Comparison of ENCODE assay signal across 8 mouse cellular contexts in the genomic region with DNA sequence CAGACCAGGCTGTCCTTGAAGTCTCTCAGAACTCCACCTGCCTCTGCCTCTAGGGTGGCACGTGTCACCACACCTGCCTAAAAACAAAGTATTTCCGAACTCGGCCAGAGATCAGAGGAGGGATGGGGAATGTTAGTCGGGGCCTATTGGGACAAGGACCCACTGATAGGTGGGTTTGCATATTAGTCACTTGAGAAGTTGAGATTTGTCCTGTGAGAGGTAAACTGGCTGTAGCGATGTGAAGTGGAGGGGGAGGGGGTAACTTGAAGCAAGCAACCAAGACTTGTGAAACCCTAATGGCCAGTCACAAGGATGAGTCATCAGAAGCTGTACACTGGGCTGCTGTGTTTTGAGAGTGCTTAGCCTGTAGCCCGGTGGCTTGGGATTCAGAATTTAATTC. TPM values are rescaled to one million over a fixed set of nuclear protein-coding genes. Genes with fewer than 3 reads are reported as not detected.
A peak's percentile ranks its signal among the peaks of the same experiment; 100 is the strongest.
DNase-seq lines count a peak whose midpoint lies in the region; ATAC-seq lines count a peak whose summit lies in the region.

No protein-coding gene starts in this region.

- no peak overlapping the region for H3K9ac ChIP-seq in embryonic facial prominence, embryonic 11.5 days (replicated peaks; ENCODE audit: low read length)
- peak overlapping the region; percentile 96 for H3K9ac ChIP-seq in heart, embryonic 16.5 days (ENCODE audit: low read length)

- 29% methylated on average over 6 of the region's 6 CpGs for WGBS in embryonic facial prominence, embryonic 11.5 days
- WGBS in heart, embryonic 16.5 days = 5% methylated on average over 6 of the region's 6 CpGs
- 53% methylated on average over 6 of the region's 6 CpGs for WGBS in midbrain, embryonic 10.5 days

- H3K27me3 ChIP-seq in embryonic facial prominence, embryonic 11.5 days (ENCODE audit: control insufficient read depth, insufficient read depth, low read length) = no peaks in the 10 kb centered on the region
- no peaks in the 10 kb centered on the region for H3K27me3 ChIP-seq in heart, embryonic 16.5 days (ENCODE audit: control insufficient read depth, insufficient read depth, low read length)
- H3K27me3 ChIP-seq in midbrain, embryonic 10.5 days (ENCODE audit: low read depth, poor library complexity, severe bottlenecking) = no peaks in the 10 kb centered on the region

- no peaks in the 10 kb centered on the region for H3K9me3 ChIP-seq in embryonic facial prominence, embryonic 11.5 days (replicated peaks; ENCODE audit: control insufficient read depth, low read length)
- H3K9me3 ChIP-seq in heart, embryonic 16.5 days (replicated peaks; ENCODE audit: control insufficient read depth, low read length) = no peaks in the 10 kb centered on the region
- no peaks in the 10 kb centered on the region for H3K9me3 ChIP-seq in midbrain, embryonic 10.5 days (replicated peaks)

- no peaks in the 10 kb centered on the region; the same call in 1 of the 2 replicates for H3K4me1 ChIP-seq in embryonic facial prominence, embryonic 11.5 days (ENCODE audit: control insufficient read depth, insufficient read depth, low read length)
- peaks cover 25% of the 10 kb centered on the region for H3K4me1 ChIP-seq in heart, embryonic 16.5 days (ENCODE audit: control insufficient read depth, insufficient read depth, low read length)
- peaks cover 32% of the 10 kb centered on the region for H3K4me1 ChIP-seq in midbrain, embryonic 10.5 days

- peak; percentile 19 to 41 for DNase-seq in urinary bladder, postnatal 36 days (ENCODE audit: low spot score in 2 of 2)
- no peak for DNase-seq in urinary bladder, postnatal 10 days (ENCODE audit: low spot score)
- DNase-seq in embryonic facial prominence, embryonic 11.5 days (ENCODE audit: low spot score) = peak; percentile 21
- peak; percentile 7 to 22 for DNase-seq in kidney, postnatal 4 days
- DNase-seq in midbrain, embryonic 10.5 days (ENCODE audit: low spot score) = no peak
- DNase-seq in thymus, postnatal 0 days (ENCODE audit: low spot score) = peak; percentile 42
- DNase-seq in layer of hippocampus, postnatal 25 days (ENCODE audit: extremely low spot score in 1 of 2, low spot score in 1 of 2) = no peak

- peak overlapping the region; percentile 75 for H3K4me2 ChIP-seq in embryonic facial prominence, embryonic 11.5 days (ENCODE audit: low read depth, low read length)
- H3K4me2 ChIP-seq in heart, embryonic 16.5 days (ENCODE audit: low read depth, low read length) = peak overlapping the region; percentile 90

- no peak overlapping the region for H3K27ac ChIP-seq in embryonic facial prominence, embryonic 11.5 days (replicated peaks; ENCODE audit: low read depth, low read length)
- H3K27ac ChIP-seq in heart, embryonic 16.5 days (ENCODE audit: low read length) = peak overlapping the region; percentile 37; the same call in 1 of the 2 replicates
- H3K27ac ChIP-seq in midbrain, embryonic 10.5 days (replicated peaks) = peak overlapping the region; percentile 98; the same call in 1 of the 2 replicates

- ATAC-seq in embryonic facial prominence, embryonic 11.5 days (replicated peaks; ENCODE audit: insufficient number of reproducible peaks, low FRiP score, low TSS enrichment, low read depth) = no peak
- ATAC-seq in heart, embryonic 16.5 days (replicated peaks; ENCODE audit: extremely low read depth, insufficient read depth, low FRiP score) = no peak

- H3K36me3 ChIP-seq in embryonic facial prominence, embryonic 11.5 days (replicated peaks; ENCODE audit: control insufficient read depth, insufficient read depth, low read depth, low read length) = no peaks in the 10 kb centered on the region; the same call in 1 of the 2 replicates
- no peaks in the 10 kb centered on the region for H3K36me3 ChIP-seq in heart, embryonic 16.5 days (ENCODE audit: control insufficient read depth, insufficient read depth)
- H3K36me3 ChIP-seq in midbrain, embryonic 10.5 days = peaks cover 30% of the 10 kb centered on the region

- peak overlapping the region; percentile 95 for H3K4me3 ChIP-seq in embryonic facial prominence, embryonic 11.5 days (ENCODE audit: low read depth, low read length)
- H3K4me3 ChIP-seq in heart, embryonic 16.5 days (ENCODE audit: low read length) = peak overlapping the region; percentile 83
- peak overlapping the region; percentile 91 for H3K4me3 ChIP-seq in midbrain, embryonic 10.5 days

RNA-seq across cellular contexts. Expression of gene BC049762, which starts 1.5 kb away (rescaled TPM):
- polyA plus RNA-seq in embryonic facial prominence, embryonic 11.5 days (2014; fragmentation: Nextera tagmentation; extraction: Ambion mirVana) = 0.99 TPM in 1 of 2 replicates, not detected in the other
- polyA plus RNA-seq in heart, embryonic 16.5 days (2015; fragmentation: Nextera tagmentation; extraction: Ambion mirVana) = 0.21 and 0.35 TPM in 2 replicates
- 0.22 and 0.73 TPM in 2 replicates for polyA plus RNA-seq in midbrain, embryonic 10.5 days (2016; fragmentation: Nextera tagmentation; extraction: Ambion mirVana)
- polyA plus RNA-seq in thymus, postnatal 0 days (2015; fragmentation: Nextera tagmentation; extraction: Ambion mirVana) = 0.25 and 0.46 TPM in 2 replicates
- under 1 TPM; 0.42 to 0.68 TPM for total RNA-seq in layer of hippocampus, postnatal 25 days (2021)

RNA-seq across cellular contexts. Expression of gene Clk4, which starts 2.8 kb away (rescaled TPM):
- 153 and 155 TPM in 2 replicates for polyA plus RNA-seq in embryonic facial prominence, embryonic 11.5 days (2014; fragmentation: Nextera tagmentation; extraction: Ambion mirVana)
- polyA plus RNA-seq in heart, embryonic 16.5 days (2015; fragmentation: Nextera tagmentation; extraction: Ambion mirVana) = 73.6 and 82.3 TPM in 2 replicates
- polyA plus RNA-seq in midbrain, embryonic 10.5 days (2016; fragmentation: Nextera tagmentation; extraction: Ambion mirVana) = 100 and 120 TPM in 2 replicates
- polyA plus RNA-seq in thymus, postnatal 0 days (2015; fragmentation: Nextera tagmentation; extraction: Ambion mirVana) = 127 and 131 TPM in 2 replicates
- 100 to 1,000 TPM; 105 to 127 TPM for total RNA-seq in layer of hippocampus, postnatal 25 days (2021)

RNA-seq across cellular contexts. Expression of gene Col23a1, which starts 25.4 kb away (rescaled TPM):
- 17.5 and 18.2 TPM in 2 replicates for polyA plus RNA-seq in embryonic facial prominence, embryonic 11.5 days (2014; fragmentation: Nextera tagmentation; extraction: Ambion mirVana)
- 4.0 and 7.7 TPM in 2 replicates for polyA plus RNA-seq in heart, embryonic 16.5 days (2015; fragmentation: Nextera tagmentation; extraction: Ambion mirVana)
- 8.0 and 10.9 TPM in 2 replicates for polyA plus RNA-seq in midbrain, embryonic 10.5 days (2016; fragmentation: Nextera tagmentation; extraction: Ambion mirVana)
- polyA plus RNA-seq in thymus, postnatal 0 days (2015; fragmentation: Nextera tagmentation; extraction: Ambion mirVana) = 0.27 and 0.36 TPM in 2 replicates
- total RNA-seq in layer of hippocampus, postnatal 25 days (2021) = 1 to 10 TPM; 5.0 to 5.4 TPM

RNA-seq across cellular contexts. Expression of gene Gm12569, which starts 44.1 kb away (rescaled TPM):
- not detected in 2 replicates for polyA plus RNA-seq in embryonic facial prominence, embryonic 11.5 days (2014; fragmentation: Nextera tagmentation; extraction: Ambion mirVana)
- not detected in 2 replicates for polyA plus RNA-seq in heart, embryonic 16.5 days (2015; fragmentation: Nextera tagmentation; extraction: Ambion mirVana)
- polyA plus RNA-seq in midbrain, embryonic 10.5 days (2016; fragmentation: Nextera tagmentation; extraction: Ambion mirVana) = not detected in 2 replicates
- not detected in 2 replicates for polyA plus RNA-seq in thymus, postnatal 0 days (2015; fragmentation: Nextera tagmentation; extraction: Ambion mirVana)
- total RNA-seq in layer of hippocampus, postnatal 25 days (2021) = not detected

Comparison
In these comparisons a context has a peak if more than half of its experiments do, and no peak if none do; other contexts are left out.
1. DNase-seq: peak in urinary bladder, postnatal 36 days (2 of 2), embryonic facial prominence, embryonic 11.5 days (single experiment), kidney, postnatal 4 days (2 of 2) and thymus, postnatal 0 days (single experiment); none in urinary bladder, postnatal 10 days (single experiment), midbrain, embryonic 10.5 days (single experiment) and layer of hippocampus, postnatal 25 days (0 of 2).
2. Peak in every context shown above with its lines, with median percentiles within 50 percentile points of each other: H3K4me3 ChIP-seq.